Comparison of ENCODE assay signal across 12 mouse cellular contexts in genomic region chr6:43387273-43387672, GRCm38 (mm10).
DNase-seq lines count a peak whose midpoint lies in the region; ATAC-seq and TF ChIP-seq lines count a peak whose summit lies in the region.
"Had no signal": no experiment of that assay in that cellular context is flagged by ENCODE, and none has a peak within 500 bp of the region (broad histone marks: within the 10 kb centered on the region; RNA-seq: fewer than 3 reads in every experiment).

No protein-coding gene starts in this region.

- DNase-seq in heart, embryonic 10.5 days (ENCODE audit: low spot score): peak; percentile 77
- DNase-seq in heart, adult 9 months (ENCODE audit: low spot score in 2 of 2): no peak
- DNase-seq in lung, adult 2 months: no peak
- peak; percentile 38 for DNase-seq in heart, postnatal 10 days
- no peak for DNase-seq in adrenal gland, adult 2 months
- DNase-seq in left cerebral cortex, postnatal 14 days (ENCODE audit: low spot score in 2 of 2): no peak
- DNase-seq: cerebellum, adult 9-11 months; gastrocnemius, postnatal 10 days; right cerebral cortex, postnatal 4 days had no signal

- H3K27me3 ChIP-seq in heart, embryonic 10.5 days (ENCODE audit: insufficient read depth, poor library complexity, severe bottlenecking): no peaks in the 10 kb centered on the region
- H3K27me3 ChIP-seq in lung, embryonic 15.5 days: no peaks in the 10 kb centered on the region
- no peaks in the 10 kb centered on the region for H3K27me3 ChIP-seq in stomach, embryonic 14.5 days (ENCODE audit: control insufficient read depth, insufficient read depth, low read length)

- WGBS in heart, embryonic 10.5 days: 5% methylated on average over 1 of the region's 1 CpGs
- 23% methylated on average over 1 of the region's 1 CpGs for WGBS in lung, embryonic 15.5 days
- 56% methylated on average over 1 of the region's 1 CpGs for WGBS in lung, adult 2 months
- WGBS in stomach, embryonic 14.5 days: 30% methylated on average over 1 of the region's 1 CpGs

- no peak overlapping the region for H3K4me2 ChIP-seq in lung, embryonic 15.5 days
- no peak overlapping the region for H3K4me2 ChIP-seq in stomach, embryonic 14.5 days (replicated peaks; ENCODE audit: low read depth, low read length)

- TF ChIP-seq POLR2A in lung, adult 2 months (IDR thresholded peaks at IDR 0.05; ENCODE audit: borderline replicate concordance, extremely low read depth, low read depth, low read length): no peak

- peak; percentile 94 for ATAC-seq in lung, embryonic 15.5 days (ENCODE audit: borderline replicate concordance, extremely low read depth, low FRiP score, low TSS enrichment)
- peak; percentile 79; the same call in 1 of the 2 replicates for ATAC-seq in stomach, embryonic 14.5 days (ENCODE audit: insufficient number of reproducible peaks, insufficient read depth, low FRiP score, low read depth)
- ATAC-seq: midbrain, embryonic 16.5 days had no signal

- no peaks in the 10 kb centered on the region for H3K36me3 ChIP-seq in heart, embryonic 10.5 days
- H3K36me3 ChIP-seq in lung, embryonic 15.5 days: no peaks in the 10 kb centered on the region
- no peaks in the 10 kb centered on the region for H3K36me3 ChIP-seq in stomach, embryonic 14.5 days (ENCODE audit: control insufficient read depth, insufficient read depth, low read length)

- no peak overlapping the region for H3K4me3 ChIP-seq in heart, embryonic 10.5 days
- H3K4me3 ChIP-seq in lung, embryonic 15.5 days: no peak overlapping the region
- no peak overlapping the region for H3K4me3 ChIP-seq in lung, adult 2 months (replicated peaks; ENCODE audit: extremely low read depth, low read depth, low read length)
- no peak overlapping the region for H3K4me3 ChIP-seq in stomach, embryonic 14.5 days (ENCODE audit: low read depth, low read length)

- no peak overlapping the region for H3K27ac ChIP-seq in heart, embryonic 10.5 days
- no peak overlapping the region for H3K27ac ChIP-seq in lung, embryonic 15.5 days
- H3K27ac ChIP-seq in stomach, embryonic 14.5 days (ENCODE audit: low read length): no peak overlapping the region

- TF ChIP-seq CTCF in lung, adult 2 months (IDR thresholded peaks at IDR 0.05; ENCODE audit: insufficient read depth, low read length): no peak

- peaks cover 10% of the 10 kb centered on the region for H3K4me1 ChIP-seq in heart, embryonic 10.5 days
- H3K4me1 ChIP-seq in lung, embryonic 15.5 days: no peaks in the 10 kb centered on the region
- no peaks in the 10 kb centered on the region for H3K4me1 ChIP-seq in lung, adult 2 months (ENCODE audit: control insufficient read depth, insufficient read depth, low read length)
- 0 out of 2 replicates have a peak, but pooled peaks cover 4% of the 10 kb centered on the region for H3K4me1 ChIP-seq in stomach, embryonic 14.5 days (ENCODE audit: control insufficient read depth, insufficient read depth, low read length)

- no peaks in the 10 kb centered on the region for H3K9me3 ChIP-seq in heart, embryonic 10.5 days
- H3K9me3 ChIP-seq in lung, embryonic 15.5 days: no peaks in the 10 kb centered on the region
- H3K9me3 ChIP-seq in stomach, embryonic 14.5 days (ENCODE audit: control insufficient read depth, low read depth, low read length): no peaks in the 10 kb centered on the region

- intact Hi-C loops in heart, postnatal 10 days (cut with DNase I): no loop called here
- intact Hi-C loops in left cerebral cortex, postnatal 14 days (cut with DNase I): no loop called here

- H3K9ac ChIP-seq in lung, embryonic 15.5 days: no peak overlapping the region
- H3K9ac ChIP-seq in stomach, embryonic 14.5 days (replicated peaks; ENCODE audit: low read depth, low read length): no peak overlapping the region

Comparison
In these comparisons a context has a peak if more than half of its experiments do, and no peak if none do; other contexts are left out.
1. DNase-seq: peak in heart, embryonic 10.5 days (single experiment) and heart, postnatal 10 days (2 of 2); none in heart, adult 9 months (0 of 2), lung, adult 2 months (single experiment), adrenal gland, adult 2 months (single experiment) and left cerebral cortex, postnatal 14 days (0 of 2).